Mouse (Mus musculus) gastrocnemius, adult 18-20 months (tissue): ENCODE data around the gene Asxl2. TPM values are rescaled to one million over a fixed set of nuclear protein-coding genes. Genes with fewer than 3 reads are reported as not detected.

Experiments
- DNase-seq: peaks from one replicate; pipeline ENCODE4 v3.0.0; 2021; ENCODE audit warnings: low spot score
- total RNA-seq, 2 experiments: library from RNA; stranded (reverse); gene quantifications; 2 replicates each; pipeline ENCODE4 v1.2.3; 2021

Gene Asxl2
- total RNA-seq, 2 experiments from 2014 or later = 15.2 to 17.1 TPM

- no peak for DNase-seq
Observed at GRCm38 (mm10) chr12:3545451-3545850, 118.8 kb downstream of the Asxl2 start.

DNA sequence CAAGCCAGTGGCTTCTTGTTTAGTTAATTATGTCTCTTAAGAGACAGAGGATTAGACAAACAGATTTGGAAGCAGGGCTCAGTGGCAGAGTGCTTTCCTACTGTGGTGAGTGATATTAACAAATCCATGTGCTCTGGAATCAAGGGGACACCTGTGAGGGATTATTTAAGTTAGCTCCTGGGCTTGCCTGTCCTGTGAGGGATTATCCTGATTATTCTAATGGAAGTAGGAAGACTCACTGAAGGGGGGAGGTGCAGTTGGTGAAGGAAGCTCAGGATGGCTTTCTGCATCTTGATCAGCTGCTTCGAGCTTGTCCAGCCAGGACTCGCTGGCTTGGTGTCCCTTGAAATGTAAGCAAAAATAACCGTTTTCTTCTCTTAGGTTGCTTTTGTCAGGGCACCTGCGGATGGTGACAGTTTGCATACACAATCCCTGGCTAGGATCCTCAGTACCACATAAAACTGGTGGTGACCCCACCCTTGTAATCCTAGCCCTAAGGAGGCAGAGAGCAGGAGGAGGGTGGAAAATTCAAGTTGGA, 119.5 kb downstream of the Asxl2 start:
- DNase-seq = no peak

DNA sequence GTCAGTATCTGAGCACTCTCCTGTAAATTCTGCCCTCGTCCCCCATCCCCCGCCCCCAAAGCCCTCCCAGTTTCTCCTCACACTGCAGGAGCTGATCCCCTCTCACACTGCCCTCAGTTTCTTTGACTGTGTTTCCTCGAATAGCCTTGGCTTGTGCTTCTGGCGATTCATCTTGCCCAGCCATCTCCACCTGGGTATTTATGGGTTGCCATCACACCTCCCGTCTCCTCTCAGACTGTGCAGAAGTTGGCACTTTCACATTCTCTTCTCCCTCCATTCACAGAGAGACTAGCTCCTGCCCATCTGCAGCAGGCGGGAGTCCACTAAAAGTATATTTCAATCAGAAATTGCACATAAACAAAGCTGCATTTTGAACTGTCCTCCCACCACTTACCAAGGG, 120.1 kb downstream of the Asxl2 start:
- no peak for DNase-seq

GRCm38 (mm10) chr12:3547506-3547905, 120.8 kb downstream of the Asxl2 start:
- no peak for DNase-seq

DNA sequence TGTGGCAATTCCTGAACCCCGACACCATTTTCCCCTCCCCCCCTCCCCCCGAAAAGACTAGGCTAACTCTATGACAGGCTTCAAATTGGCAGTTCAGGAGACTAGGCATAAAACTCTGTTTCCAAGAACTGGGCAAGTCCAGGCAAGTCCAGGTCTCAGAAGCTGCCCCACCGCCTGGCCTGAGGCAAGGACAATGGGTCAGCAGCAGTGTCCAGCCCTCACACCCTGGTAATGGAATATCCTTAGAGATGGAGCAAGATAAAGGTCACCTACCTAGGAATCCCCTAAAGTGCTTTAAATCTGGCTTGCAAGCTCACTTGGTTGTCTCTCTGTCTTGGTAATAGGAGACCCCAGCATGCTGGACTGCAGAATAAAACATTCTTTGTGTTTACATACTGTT, 121.3 kb downstream of the Asxl2 start:
- no peak for DNase-seq

- DNase-seq = no peak
Observed at GRCm38 (mm10) chr12:3548582-3549211, 122.0 kb downstream of the Asxl2 start.

GRCm38 (mm10) chr12:3550280-3550679, 123.6 kb downstream of the Asxl2 start:
- DNase-seq = no peak

Other genes with a start within 250 kb of the Asxl2 start
- 100 to 1,000 TPM; 261 to 280 TPM for gene Rab10, start 116.9 kb upstream of the Asxl2 start, total RNA-seq
- gene Kif3c, start 61.7 kb upstream of the Asxl2 start, total RNA-seq = 10 to 100 TPM; 24.0 to 30.5 TPM
- gene Dtnb, start 145.5 kb downstream of the Asxl2 start, total RNA-seq = 1 to 10 TPM; 1.4 to 5.6 TPM